8 mouse cellular contexts compared by ENCODE assay signal in genomic region chr6:145250820-145251219, GRCm38 (mm10). TPM values are rescaled to one million over a fixed set of nuclear protein-coding genes. Genes with fewer than 3 reads are reported as not detected.
A peak's percentile ranks its signal among the peaks of the same experiment; 100 is the strongest.
DNase-seq lines count a peak whose midpoint lies in the region; ATAC-seq and TF ChIP-seq lines count a peak whose summit lies in the region.

No protein-coding gene starts in this region.

- no peaks in the 10 kb centered on the region for H3K9me3 ChIP-seq in forebrain, embryonic 15.5 days

- H3K79me3 ChIP-seq in C2C12 (ENCODE audit: low read depth), result peaks cover 37% of the 10 kb centered on the region

- 7% methylated on average over 16 of the region's 16 CpGs for WGBS in cerebellum, adult 2 months
- WGBS in forebrain, embryonic 15.5 days, result 8% methylated on average over 16 of the region's 16 CpGs
- 43% methylated on average over 16 of the region's 16 CpGs for WGBS in macrophage (ENCODE audit: missing documents)

- DNase-seq in cerebellum, adult 2 months, result no peak
- no peak for DNase-seq in cerebellum, adult 11-12 months
- peak; percentile 15 to 26 for DNase-seq in layer of hippocampus, adult 8-10 months (ENCODE audit: low spot score in 2 of 2)
- DNase-seq in testis, postnatal 14 days (ENCODE audit: low spot score), result peak; percentile 49
- DNase-seq in gastrocnemius, postnatal 14 days, result no peak

- ATAC-seq in forebrain, embryonic 15.5 days (replicated peaks), result peak; percentile 48

- peaks cover 5% of the 10 kb centered on the region; the same call in 1 of the 2 replicates for H3K4me1 ChIP-seq in cerebellum, adult 2 months (ENCODE audit: control insufficient read depth, insufficient read depth, low read length)
- H3K4me1 ChIP-seq in forebrain, embryonic 15.5 days, result peaks cover 19% of the 10 kb centered on the region

- peak overlapping the region; percentile 63 for H3K4me2 ChIP-seq in forebrain, embryonic 15.5 days (replicated peaks)

- H3K9ac ChIP-seq in forebrain, embryonic 15.5 days (replicated peaks), result peak overlapping the region; percentile 71

- no peaks in the 10 kb centered on the region for H3K27me3 ChIP-seq in cerebellum, adult 2 months (ENCODE audit: control insufficient read depth, insufficient read depth, low read length)
- no peaks in the 10 kb centered on the region for H3K27me3 ChIP-seq in C2C12 (ENCODE audit: control insufficient read depth, insufficient read depth, insufficient read length)
- no peaks in the 10 kb centered on the region for H3K27me3 ChIP-seq in forebrain, embryonic 15.5 days

- H3K36me3 ChIP-seq in C2C12 (ENCODE audit: control insufficient read depth, insufficient read depth) (peaks cover 16% of the 10 kb centered on the region), macrophage (ENCODE audit: inconsistent target) (no peaks in the 10 kb centered on the region)
- peaks cover 7% of the 10 kb centered on the region for H3K36me3 ChIP-seq in forebrain, embryonic 15.5 days

- H3K27ac ChIP-seq in cerebellum, adult 2 months (ENCODE audit: insufficient read depth, low read length), result peak overlapping the region; percentile 70
- H3K27ac ChIP-seq in forebrain, embryonic 15.5 days (replicated peaks), result peak overlapping the region; percentile 90
- H3K27ac ChIP-seq in macrophage, result no peak overlapping the region

- H3K79me2 ChIP-seq in C2C12 (ENCODE audit: control insufficient read depth, insufficient read depth) (peaks cover 41% of the 10 kb centered on the region), macrophage (ENCODE audit: inconsistent target) (peaks cover 37% of the 10 kb centered on the region)

- H3K4me3 ChIP-seq in cerebellum, adult 2 months (replicated peaks; ENCODE audit: insufficient read depth, low read depth, low read length), result peak overlapping the region; percentile 92
- H3K4me3 ChIP-seq in C2C12 (ENCODE audit: insufficient read depth, poor library complexity, severe bottlenecking) (peak overlapping the region; percentile 86), macrophage (ENCODE audit: inconsistent target) (peak overlapping the region; percentile 36)
- H3K4me3 ChIP-seq in forebrain, embryonic 15.5 days, result peak overlapping the region; percentile 67

- TF ChIP-seq POLR2A in cerebellum, adult 2 months (IDR thresholded peaks at IDR 0.05; ENCODE audit: borderline replicate concordance, insufficient read depth, low read length), result no peak

- intact Hi-C loops in gastrocnemius, postnatal 14 days (cut with DNase I; ENCODE audit: low total_unique reads), result no loop called here

- peak overlapping the region; percentile 66 for H3ac ChIP-seq in C2C12 (ENCODE audit: control insufficient read depth, insufficient read length, low read depth)

- TF ChIP-seq CTCF in cerebellum, adult 2 months (IDR thresholded peaks at IDR 0.05; ENCODE audit: borderline replicate concordance, insufficient read depth, low read depth, low read length), result no peak
- no peak for TF ChIP-seq CTCF in C2C12 (IDR thresholded peaks at IDR 0.05; ENCODE audit: control insufficient read depth, insufficient read depth, insufficient read length)

TF ChIP-seq in C2C12, 6 proteins besides CTCF, POLR2A, EP300 and RAD21:
- TF ChIP-seq MAX (IDR thresholded peaks at IDR 0.05) (no peak), USF1 (IDR thresholded peaks at IDR 0.05; ENCODE audit: low read depth) (no peak), FOSL1 (IDR thresholded peaks at IDR 0.05; ENCODE audit: insufficient read depth, low read length, poor library complexity, severe bottlenecking) (no peak), CEBPB (IDR thresholded peaks at IDR 0.05; ENCODE audit: low read depth) (no peak), MYOD1 (IDR thresholded peaks at IDR 0.05; ENCODE audit: control insufficient read depth, insufficient read length, low read depth) (no peak), MYOG (IDR thresholded peaks at IDR 0.05; ENCODE audit: control insufficient read depth, extremely low read depth, insufficient read length) (no peak)
TF ChIP-seq in C2C12: peak in this region for 0.

RNA-seq across cellular contexts. Expression of gene Kras, which starts 0.8 kb away (rescaled TPM):
- 38.6 and 40.8 TPM in 2 replicates for polyA plus RNA-seq in cerebellum, adult 2 months (2012; rRNA removed)
- 17.8 TPM for polyA plus RNA-seq in C2C12 (2012; fragmentation: generic; extraction: Trizol)
- 123 and 125 TPM in 2 replicates for polyA plus RNA-seq in forebrain, embryonic 15.5 days (2015; fragmentation: Nextera tagmentation; extraction: Ambion mirVana)
- total RNA-seq in layer of hippocampus, adult 8-10 months (2022), result 10 to 100 TPM; 66.0 to 82.4 (median 74.5) TPM
- total RNA-seq in macrophage (2018; cell fraction: chromatin; rRNA removed), result 10 to 100 TPM; 12.7 to 85.6 (median 44.3) TPM
- 10 to 100 TPM; 21.0 to 48.1 (median 32.3) TPM for total RNA-seq in macrophage (2018; cell fraction: cytosol; rRNA removed)
- 10 to 100 TPM; 16.9 to 76.7 (median 43.1) TPM for total RNA-seq in macrophage (2018; cell fraction: nucleus; rRNA removed)
- 23.9 to 41.6 TPM (median 40.7 TPM) in 3 replicates for polyA plus RNA-seq in macrophage (2018)
- 10 to 100 TPM; 18.1 to 19.7 TPM for total RNA-seq in gastrocnemius, postnatal 14 days (2021)

RNA-seq across cellular contexts. Expression of gene Etfrf1, which starts 39.9 kb away (rescaled TPM):
- polyA plus RNA-seq in cerebellum, adult 2 months (2012; rRNA removed), result 33.9 and 37.1 TPM in 2 replicates
- 4.2 TPM for polyA plus RNA-seq in C2C12 (2012; fragmentation: generic; extraction: Trizol)
- polyA plus RNA-seq in forebrain, embryonic 15.5 days (2015; fragmentation: Nextera tagmentation; extraction: Ambion mirVana), result 27.1 and 27.7 TPM in 2 replicates
- total RNA-seq in layer of hippocampus, adult 8-10 months (2022), result 10 to 100 TPM; 22.7 to 25.6 (median 23.3) TPM
- 10 to 100 TPM in 12 of 26 experiments, 1 to 10 TPM in 14; 1.5 to 29.7 (median 8.7) TPM for total RNA-seq in macrophage (2018; cell fraction: chromatin; rRNA removed)
- 10 to 100 TPM; 16.8 to 29.1 (median 22.5) TPM for total RNA-seq in macrophage (2018; cell fraction: cytosol; rRNA removed)
- total RNA-seq in macrophage (2018; cell fraction: nucleus; rRNA removed), result 10 to 100 TPM in 18 of 26 experiments, 1 to 10 TPM in 8; 5.0 to 35.1 (median 14.1) TPM
- polyA plus RNA-seq in macrophage (2018), result 25.8 to 35.8 TPM (median 27.5 TPM) in 3 replicates
- total RNA-seq in gastrocnemius, postnatal 14 days (2021), result 10 to 100 TPM; 60.2 to 66.6 TPM

RNA-seq across cellular contexts. Expression of gene Casc1, which starts 40.0 kb away (rescaled TPM):
- polyA plus RNA-seq in cerebellum, adult 2 months (2012; rRNA removed), result 1.3 and 1.4 TPM in 2 replicates
- polyA plus RNA-seq in C2C12 (2012; fragmentation: generic; extraction: Trizol) (0.25 TPM), macrophage (2018) (0.05 to 0.06 TPM in 2 of 3 replicates, not detected in the other)
- polyA plus RNA-seq in forebrain, embryonic 15.5 days (2015; fragmentation: Nextera tagmentation; extraction: Ambion mirVana), result 0.65 and 0.98 TPM in 2 replicates
- total RNA-seq in layer of hippocampus, adult 8-10 months (2022), result 1 to 10 TPM; 1.3 to 2.3 (median 2.0) TPM
- 10 to 100 TPM in 1 of 26 experiments, 1 to 10 TPM in 19, under 1 TPM in 6; 0.38 to 14.8 (median 2.1) TPM for total RNA-seq in macrophage (2018; cell fraction: chromatin; rRNA removed)
- under 1 TPM in 19 of 26 experiments, not detected in 7; 0.03 to 0.22 (median 0.10) TPM for total RNA-seq in macrophage (2018; cell fraction: cytosol; rRNA removed)
- 1 to 10 TPM in 18 of 26 experiments, under 1 TPM in 8; 0.40 to 5.4 (median 1.7) TPM for total RNA-seq in macrophage (2018; cell fraction: nucleus; rRNA removed)
- total RNA-seq in gastrocnemius, postnatal 14 days (2021), result under 1 TPM; 0.13 to 0.23 TPM

Comparison
In these comparisons a context has a peak if more than half of its experiments do, and no peak if none do; other contexts are left out.
1. DNase-seq: peak in layer of hippocampus, adult 8-10 months (2 of 2) and testis, postnatal 14 days (single experiment); none in cerebellum, adult 2 months (0 of 2), cerebellum, adult 11-12 months (single experiment) and gastrocnemius, postnatal 14 days (single experiment).
2. H3K4me3 ChIP-seq: peak in every context shown above with its lines; median percentile 92 in cerebellum, adult 2 months; 86 in C2C12; 67 in forebrain, embryonic 15.5 days; 36 in macrophage.